Mouse (Mus musculus): ENCODE measurements at regions not wholly inside any gene's neighbourhood (a gene's known extent, or its start where the extent isn't known, plus 50 kb on each side); places are given as distances from the start of the nearest gene placed in this dataset.
A peak's percentile ranks its signal among the peaks of the same experiment; 100 is the strongest.

DNA sequence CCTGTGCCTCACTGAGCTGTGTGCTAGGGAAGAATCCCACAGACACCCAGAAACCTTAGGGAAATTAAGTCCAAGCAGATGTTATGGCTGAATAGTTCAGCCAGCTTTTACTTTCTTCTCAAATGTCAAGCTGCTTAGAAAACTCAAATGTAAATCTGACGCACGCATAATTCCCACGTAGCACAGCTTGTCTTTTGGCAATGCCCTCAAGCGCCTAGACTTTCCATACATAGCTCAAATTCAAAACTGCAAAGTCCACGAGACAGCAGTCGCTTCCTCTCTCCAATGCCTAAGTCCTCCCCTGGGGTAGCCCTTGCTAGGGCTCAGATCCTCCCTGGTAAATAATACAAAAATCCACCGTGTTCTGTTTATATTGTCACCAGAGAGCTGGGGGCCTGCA, 115.8 kb upstream of the Dhrs4 start:
- H3K4me3 ChIP-seq (replicated peaks; ENCODE audit: low read length), result no peak overlapping the region
- H3K9me3 ChIP-seq (replicated peaks; ENCODE audit: control insufficient read depth, low read length), result no peaks in the 10 kb centered on the region
- no peaks in the 10 kb centered on the region for H3K27me3 ChIP-seq (ENCODE audit: control insufficient read depth, insufficient read depth, low read length)
- no peak overlapping the region for H3K9ac ChIP-seq (ENCODE audit: low read length)
- WGBS, result 61% methylated on average over 7 of the region's 7 CpGs
- ATAC-seq (ENCODE audit: insufficient read depth, low FRiP score), result no peak
- no peak overlapping the region for H3K27ac ChIP-seq (ENCODE audit: low read length)
- H3K4me2 ChIP-seq (ENCODE audit: low read depth, low read length), result no peak overlapping the region
- H3K36me3 ChIP-seq (ENCODE audit: control insufficient read depth, insufficient read depth, low read length), result no peaks in the 10 kb centered on the region
- H3K4me1 ChIP-seq (ENCODE audit: control insufficient read depth, insufficient read depth, low read length), result no peaks in the 10 kb centered on the region

DNA sequence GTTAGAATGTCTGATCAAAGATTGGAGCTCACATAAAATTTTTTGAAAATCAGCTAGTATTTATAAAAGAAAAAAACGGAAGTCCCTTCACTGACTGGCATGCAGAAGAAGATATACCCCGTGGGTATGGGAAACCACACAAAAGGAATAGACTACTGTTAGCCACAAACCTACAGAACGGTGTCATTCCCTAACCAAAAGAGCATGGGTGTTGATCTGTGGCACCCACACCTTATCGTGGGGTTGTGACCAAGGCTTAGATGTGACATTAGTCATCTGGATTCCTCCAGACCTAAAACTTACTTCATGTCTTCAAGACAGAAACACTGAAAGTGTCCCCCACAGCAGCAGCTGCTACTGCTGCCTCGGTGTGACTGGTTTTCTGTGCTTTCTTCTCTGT, 108.2 kb upstream of the Dhrs4 start:
- Histone ChIP-seq H3K27me3 (ENCODE audit: control insufficient read depth, insufficient read depth, low read length) (no peaks in the 10 kb centered on the region), H3K4me3 (replicated peaks; ENCODE audit: low read length) (no peak overlapping the region), H3K9me3 (replicated peaks; ENCODE audit: control insufficient read depth, low read length) (no peaks in the 10 kb centered on the region), H3K27ac (ENCODE audit: low read length) (no peak overlapping the region), H3K4me2 (ENCODE audit: low read depth, low read length) (no peak overlapping the region), H3K4me1 (ENCODE audit: control insufficient read depth, insufficient read depth, low read length) (no peaks in the 10 kb centered on the region), H3K36me3 (ENCODE audit: control insufficient read depth, insufficient read depth, low read length) (no peaks in the 10 kb centered on the region), H3K9ac (ENCODE audit: low read length) (no peak overlapping the region)
- WGBS, result 78% methylated on average over 5 of the region's 5 CpGs
- no peak for ATAC-seq (ENCODE audit: insufficient read depth, low FRiP score)

DNA sequence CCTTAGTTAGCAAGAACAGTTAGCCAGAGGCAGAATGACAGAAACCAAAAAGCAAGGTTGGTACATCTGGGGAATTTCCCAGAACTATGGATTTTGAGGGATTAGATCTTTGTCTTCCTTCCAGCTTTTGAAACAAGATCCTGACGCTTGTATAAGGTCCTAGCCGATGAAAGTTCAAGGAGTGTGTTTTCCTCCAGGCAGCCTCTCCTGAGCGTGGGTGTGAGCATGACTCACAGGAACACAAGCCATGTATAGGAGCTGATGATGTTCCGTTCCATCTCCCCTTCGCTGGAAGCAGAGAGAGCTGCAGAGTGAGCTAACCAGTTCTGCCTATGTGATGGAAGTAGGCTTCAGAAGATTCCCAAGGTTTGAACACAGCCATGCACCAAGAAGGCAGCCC, 105.6 kb upstream of the Dhrs4 start:
- Histone ChIP-seq H3K9me3 (replicated peaks; ENCODE audit: control insufficient read depth, low read length) (no peaks in the 10 kb centered on the region), H3K36me3 (ENCODE audit: control insufficient read depth, insufficient read depth, low read length) (no peaks in the 10 kb centered on the region), H3K27ac (ENCODE audit: low read length) (no peak overlapping the region), H3K4me2 (ENCODE audit: low read depth, low read length) (no peak overlapping the region), H3K9ac (ENCODE audit: low read length) (no peak overlapping the region), H3K27me3 (ENCODE audit: control insufficient read depth, insufficient read depth, low read length) (no peaks in the 10 kb centered on the region), H3K4me1 (ENCODE audit: control insufficient read depth, insufficient read depth, low read length) (no peaks in the 10 kb centered on the region), H3K4me3 (replicated peaks; ENCODE audit: low read length) (no peak overlapping the region)
- WGBS, result 73% methylated on average over 5 of the region's 5 CpGs
- no peak for ATAC-seq (ENCODE audit: insufficient read depth, low FRiP score)

DNA sequence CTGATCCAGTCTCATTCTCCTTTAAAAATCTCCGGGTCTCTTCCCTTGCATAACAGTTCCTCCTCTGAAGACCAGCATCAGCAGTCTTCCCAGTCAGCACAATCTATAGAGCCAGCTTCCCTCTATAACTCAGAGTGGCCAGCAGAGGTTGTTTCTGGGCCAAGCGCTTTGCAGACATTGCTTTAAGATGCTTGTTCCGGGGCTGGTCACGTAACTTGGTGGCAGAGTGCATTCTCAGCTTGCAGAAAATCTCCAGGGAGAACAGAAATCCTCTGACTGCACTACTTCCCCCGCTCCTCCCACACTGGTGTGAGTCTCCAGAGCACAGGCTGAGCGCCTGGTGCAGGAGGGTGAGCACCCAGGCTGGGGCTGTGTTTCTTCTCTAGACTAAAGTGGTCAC, 91.8 kb upstream of the Dhrs4 start:
- H3K4me2 ChIP-seq (ENCODE audit: low read depth, low read length), result no peak overlapping the region
- ATAC-seq (ENCODE audit: insufficient read depth, low FRiP score), result peak; percentile 29; the same call in 1 of the 2 replicates
- H3K36me3 ChIP-seq (ENCODE audit: control insufficient read depth, insufficient read depth, low read length), result no peaks in the 10 kb centered on the region

DNA sequence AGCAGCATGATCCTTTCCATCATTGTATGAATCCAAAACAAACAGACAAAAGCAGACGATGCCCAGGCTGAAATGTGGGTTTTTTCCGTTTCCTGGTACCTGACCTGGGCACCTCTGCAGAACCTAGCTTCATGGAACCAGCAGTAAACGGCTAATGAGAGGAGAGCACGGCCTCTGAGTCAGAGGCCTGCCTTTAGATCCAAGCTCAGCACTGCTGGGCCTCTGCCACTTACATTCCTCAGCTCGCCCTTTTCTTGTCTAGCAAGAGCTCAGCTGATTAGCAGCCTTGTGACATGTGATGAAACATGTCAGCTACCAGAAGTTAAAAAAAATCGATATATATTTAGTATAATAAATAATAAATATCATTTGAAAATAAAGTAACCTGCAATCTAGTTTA, 91.2 kb upstream of the Dhrs4 start:
- H3K27me3 ChIP-seq (ENCODE audit: control insufficient read depth, insufficient read depth, low read length), result no peaks in the 10 kb centered on the region
- 48% methylated on average over 6 of the region's 6 CpGs for WGBS
- no peaks in the 10 kb centered on the region for H3K9me3 ChIP-seq (replicated peaks; ENCODE audit: control insufficient read depth, low read length)
- no peak overlapping the region for H3K4me3 ChIP-seq (replicated peaks; ENCODE audit: low read length)
- H3K9ac ChIP-seq (ENCODE audit: low read length), result no peak overlapping the region
- H3K27ac ChIP-seq (ENCODE audit: low read length), result no peak overlapping the region
- ATAC-seq (ENCODE audit: insufficient read depth, low FRiP score), result no peak
- H3K4me1 ChIP-seq (ENCODE audit: control insufficient read depth, insufficient read depth, low read length), result no peaks in the 10 kb centered on the region
- no peaks in the 10 kb centered on the region for H3K36me3 ChIP-seq (ENCODE audit: control insufficient read depth, insufficient read depth, low read length)
- no peak overlapping the region for H3K4me2 ChIP-seq (ENCODE audit: low read depth, low read length)

More for the DNA sequence above, 91.8 kb upstream of the Dhrs4 start:
- WGBS, result 40% methylated on average over 6 of the region's 6 CpGs
- H3K27ac ChIP-seq (ENCODE audit: low read length), result no peak overlapping the region
- H3K9me3 ChIP-seq (replicated peaks; ENCODE audit: control insufficient read depth, low read length), result no peaks in the 10 kb centered on the region
- H3K4me1 ChIP-seq (ENCODE audit: control insufficient read depth, insufficient read depth, low read length), result no peaks in the 10 kb centered on the region
- peak overlapping the region; percentile 36; the same call in 1 of the 2 replicates for H3K9ac ChIP-seq (ENCODE audit: low read length)
- H3K4me3 ChIP-seq (replicated peaks; ENCODE audit: low read length), result no peak overlapping the region
- H3K27me3 ChIP-seq (ENCODE audit: control insufficient read depth, insufficient read depth, low read length), result no peaks in the 10 kb centered on the region

DNA sequence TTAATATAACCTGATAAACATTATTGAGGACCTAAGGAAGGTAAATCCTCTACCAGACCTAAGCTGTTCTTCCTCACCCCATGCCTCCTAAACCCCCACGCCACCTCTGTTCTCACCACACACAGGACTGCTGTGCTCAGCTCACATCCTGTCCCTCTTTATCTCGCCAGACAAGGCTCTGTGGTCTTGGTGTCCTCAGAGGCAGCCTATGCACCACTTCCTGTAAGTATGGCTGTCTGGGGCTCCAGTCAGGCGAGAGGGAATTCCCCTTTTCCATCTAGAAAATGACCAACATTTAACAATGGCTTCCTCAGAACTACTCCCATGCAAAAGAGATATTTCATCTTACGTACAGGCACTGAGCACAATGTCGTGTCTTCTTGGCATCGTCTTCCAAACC, 86.2 kb upstream of the Dhrs4 start:
- ATAC-seq (ENCODE audit: insufficient read depth, low FRiP score), result no peak
- no peaks in the 10 kb centered on the region for H3K27me3 ChIP-seq (ENCODE audit: control insufficient read depth, insufficient read depth, low read length)
- H3K4me3 ChIP-seq (replicated peaks; ENCODE audit: low read length), result no peak overlapping the region
- H3K4me2 ChIP-seq (ENCODE audit: low read depth, low read length), result no peak overlapping the region
- H3K27ac ChIP-seq (ENCODE audit: low read length), result no peak overlapping the region
- no peaks in the 10 kb centered on the region for H3K36me3 ChIP-seq (ENCODE audit: control insufficient read depth, insufficient read depth, low read length)
- no peaks in the 10 kb centered on the region for H3K9me3 ChIP-seq (replicated peaks; ENCODE audit: control insufficient read depth, low read length)
- H3K4me1 ChIP-seq (ENCODE audit: control insufficient read depth, insufficient read depth, low read length), result no peaks in the 10 kb centered on the region
- no peak overlapping the region for H3K9ac ChIP-seq (ENCODE audit: low read length)
- WGBS, result 63% methylated on average over 6 of the region's 6 CpGs

DNA sequence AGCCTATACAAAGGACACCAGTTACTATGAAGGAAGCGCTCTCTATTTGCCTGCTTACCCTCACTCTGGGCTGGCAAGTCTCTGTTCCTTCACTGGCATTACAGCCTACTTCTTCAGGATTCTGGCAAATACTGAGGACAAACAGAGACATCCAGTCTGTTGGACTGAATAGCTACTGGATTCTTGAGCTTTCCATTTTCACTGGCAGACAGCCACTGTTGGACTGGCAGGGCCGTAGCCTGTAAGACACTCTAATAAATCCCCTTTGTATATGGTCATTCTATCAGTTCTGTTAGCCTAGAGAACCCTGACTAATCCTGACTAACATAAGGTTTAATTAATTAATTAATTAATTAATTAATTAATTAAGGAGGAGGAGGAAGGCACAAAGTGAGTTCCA, 72.4 kb upstream of the Dhrs4 start:
- H3K36me3 ChIP-seq (ENCODE audit: control insufficient read depth, insufficient read depth, low read length), result no peaks in the 10 kb centered on the region
- H3K9ac ChIP-seq (ENCODE audit: low read length), result no peak overlapping the region
- H3K27me3 ChIP-seq (ENCODE audit: control insufficient read depth, insufficient read depth, low read length), result no peaks in the 10 kb centered on the region
- WGBS, result 85% methylated on average over 2 of the region's 2 CpGs
- no peak overlapping the region for H3K4me2 ChIP-seq (ENCODE audit: low read depth, low read length)
- no peaks in the 10 kb centered on the region for H3K9me3 ChIP-seq (replicated peaks; ENCODE audit: control insufficient read depth, low read length)
- ATAC-seq (ENCODE audit: insufficient read depth, low FRiP score), result no peak
- H3K27ac ChIP-seq (ENCODE audit: low read length), result no peak overlapping the region
- H3K4me1 ChIP-seq (ENCODE audit: control insufficient read depth, insufficient read depth, low read length), result no peaks in the 10 kb centered on the region
- H3K4me3 ChIP-seq (replicated peaks; ENCODE audit: low read length), result no peak overlapping the region
